Mouse (Mus musculus) layer of hippocampus, adult 8-10 months (tissue): Measurements from ENCODE around the gene Mymx. TPM values are rescaled to one million over a fixed set of nuclear protein-coding genes. Genes with fewer than 3 reads are reported as not detected.
A peak's percentile ranks its signal among the peaks of the same experiment; 100 is the strongest.

Experiments used
- DNase-seq, 2 experiments: peaks; one replicate each; pipeline ENCODE4 v3.0.0; 2022; ENCODE audit warnings: low spot score in 2 of 2
- total RNA-seq, 4 experiments: library from RNA; stranded (reverse); gene quantifications; 2 replicates each; pipeline ENCODE4 v1.2.4; 2022

Mymx gene
- total RNA-seq, 4 experiments from 2014 or later: not detected

- peak in 1 of 2 experiments; percentile 86 for DNase-seq
These were observed 50.0 kb downstream of the Mymx start for GRCm38 (mm10) chr17:45551816-45552451.

- DNase-seq: no peak
These were observed 50.6 kb downstream of the Mymx start for GRCm38 (mm10) chr17:45551249-45551796.

Other genes starting within 250 kb of the Mymx start
- 10 to 100 TPM; 50.3 to 60.3 (median 55.7) TPM for gene Cdc5l, start 168.4 kb downstream of the Mymx start, total RNA-seq
- 1 to 10 TPM; 5.0 to 7.8 (median 5.9) TPM for gene Spats1, start 126.7 kb downstream of the Mymx start, total RNA-seq
- 10 to 100 TPM; 21.8 to 30.6 (median 24.3) TPM for gene Aars2, start 95.3 kb downstream of the Mymx start, total RNA-seq
- gene Tcte1, start 78.7 kb downstream of the Mymx start, total RNA-seq: 1 to 10 TPM in 3 of 4 experiments, under 1 TPM in 1; 0.92 to 1.3 (median 1.1) TPM
- gene Tmem151b, start 52.4 kb downstream of the Mymx start, total RNA-seq: 100 to 1,000 TPM in 3 of 4 experiments, 10 to 100 TPM in 1; 91.5 to 121 (median 111) TPM
- 1 to 10 TPM; 2.3 to 3.3 (median 2.7) TPM for gene Nfkbie, start 46.4 kb downstream of the Mymx start, total RNA-seq
- 10 to 100 TPM; 26.6 to 35.6 (median 30.3) TPM for gene Slc35b2, start 38.2 kb downstream of the Mymx start, total RNA-seq
- 1,000 to 10,000 TPM; 1,566 to 2,023 (median 1,742) TPM for gene Hsp90ab1, start 28.8 kb downstream of the Mymx start, total RNA-seq
- gene Slc29a1, start 2.5 kb downstream of the Mymx start, total RNA-seq: 10 to 100 TPM; 19.4 to 26.3 (median 21.0) TPM
- 1 to 10 TPM in 1 of 4 experiments, under 1 TPM in 3; 0.22 to 1.1 (median 0.41) TPM for gene Capn11, start 57.2 kb upstream of the Mymx start, total RNA-seq
- gene Mrpl14, start 84.2 kb upstream of the Mymx start, total RNA-seq: 10 to 100 TPM; 36.8 to 48.9 (median 39.1) TPM
- gene Tmem63b, start 84.8 kb upstream of the Mymx start, total RNA-seq: 100 to 1,000 TPM; 160 to 184 (median 166) TPM
- not detected for gene 1600014C23Rik, start 131.7 kb upstream of the Mymx start, total RNA-seq